Mouse (Mus musculus) right cerebral cortex, postnatal 10 days (tissue): ENCODE data around the gene Peak1.

Source experiments
- DNase-seq, 2 experiments: peaks; one replicate each; pipeline ENCODE4 v3.0.0; 2021; ENCODE audit warnings: low spot score in 2 of 2

Peak1 gene

DNA sequence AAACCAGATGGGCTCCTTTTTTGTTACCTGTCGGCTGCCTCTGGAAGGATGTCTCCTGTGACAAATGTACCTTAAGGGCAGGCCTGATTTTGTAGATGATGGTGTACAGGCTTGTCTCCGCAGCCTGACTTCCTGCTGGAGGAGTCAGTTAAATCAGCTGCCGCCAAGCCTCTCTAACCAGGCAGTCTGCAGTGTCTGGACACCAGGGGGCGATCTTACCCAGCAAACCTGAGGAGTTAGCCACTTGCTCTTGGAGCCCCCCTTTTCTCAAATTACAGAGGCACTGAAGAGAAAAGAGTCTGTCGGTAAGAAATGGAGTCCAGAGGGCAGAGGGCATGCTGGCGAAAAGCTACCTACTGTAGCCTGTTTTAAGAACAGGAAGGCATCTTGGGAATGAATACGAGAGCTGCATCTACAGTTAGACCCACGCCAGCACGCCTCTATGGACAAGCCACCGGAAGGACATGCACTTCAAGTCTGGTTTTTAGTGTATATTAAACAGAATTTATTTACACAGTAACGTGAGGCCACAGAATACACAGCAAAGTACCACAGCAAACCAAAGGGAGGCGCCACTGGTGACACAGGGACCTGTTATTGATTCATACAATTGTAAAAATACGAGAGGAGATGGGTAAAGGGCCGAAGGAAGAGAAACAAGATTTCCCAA is 217.1 kb downstream of the Peak1 start:
- peak; percentile 89 to 93 for DNase-seq

GRCm38 (mm10) chr9:56200200-56200599 is 217.7 kb downstream of the Peak1 start:
- DNase-seq: no peak

DNA sequence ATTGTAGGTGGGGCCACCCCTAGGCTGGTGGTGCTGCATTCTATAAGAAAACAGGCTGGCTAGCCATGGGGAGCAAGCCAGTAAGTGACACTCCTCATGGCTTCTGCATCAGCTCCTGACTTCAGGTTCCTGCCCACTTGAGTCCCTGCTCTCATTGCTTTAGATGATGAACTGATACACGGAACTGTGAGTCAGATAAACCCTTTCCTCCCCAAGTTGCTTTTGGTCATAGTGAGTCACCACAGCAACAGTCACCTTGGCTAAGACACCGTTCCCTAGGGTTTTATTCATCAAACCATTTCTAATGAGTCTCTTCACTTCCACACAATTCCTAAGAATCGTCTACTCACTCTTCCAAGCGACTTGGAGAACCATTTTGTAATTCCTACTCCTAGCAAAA is 220.9 kb downstream of the Peak1 start:
- no peak for DNase-seq

DNA sequence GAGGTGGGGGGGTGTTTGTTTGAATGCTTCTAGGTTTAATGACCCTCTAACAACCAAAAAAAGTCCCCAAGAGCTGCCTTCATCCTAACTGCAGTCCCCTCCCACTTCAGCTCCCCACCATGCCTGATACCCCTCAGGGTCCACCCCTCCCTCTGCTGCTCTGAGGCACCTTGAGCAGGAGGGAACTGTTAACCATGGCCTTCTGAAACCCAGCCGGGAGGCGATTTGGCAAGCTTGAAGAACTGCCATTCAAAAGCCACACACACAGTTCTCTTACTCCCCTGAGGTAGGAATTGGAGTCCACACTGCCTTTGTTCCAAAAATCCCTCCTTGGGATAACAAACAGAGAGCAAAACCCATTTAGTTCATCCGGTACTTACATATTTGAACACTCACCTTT is 222.7 kb downstream of the Peak1 start:
- no peak for DNase-seq

GRCm38 (mm10) chr9:56191498-56192455 is 226.1 kb downstream of the Peak1 start:
- no peak for DNase-seq

DNA sequence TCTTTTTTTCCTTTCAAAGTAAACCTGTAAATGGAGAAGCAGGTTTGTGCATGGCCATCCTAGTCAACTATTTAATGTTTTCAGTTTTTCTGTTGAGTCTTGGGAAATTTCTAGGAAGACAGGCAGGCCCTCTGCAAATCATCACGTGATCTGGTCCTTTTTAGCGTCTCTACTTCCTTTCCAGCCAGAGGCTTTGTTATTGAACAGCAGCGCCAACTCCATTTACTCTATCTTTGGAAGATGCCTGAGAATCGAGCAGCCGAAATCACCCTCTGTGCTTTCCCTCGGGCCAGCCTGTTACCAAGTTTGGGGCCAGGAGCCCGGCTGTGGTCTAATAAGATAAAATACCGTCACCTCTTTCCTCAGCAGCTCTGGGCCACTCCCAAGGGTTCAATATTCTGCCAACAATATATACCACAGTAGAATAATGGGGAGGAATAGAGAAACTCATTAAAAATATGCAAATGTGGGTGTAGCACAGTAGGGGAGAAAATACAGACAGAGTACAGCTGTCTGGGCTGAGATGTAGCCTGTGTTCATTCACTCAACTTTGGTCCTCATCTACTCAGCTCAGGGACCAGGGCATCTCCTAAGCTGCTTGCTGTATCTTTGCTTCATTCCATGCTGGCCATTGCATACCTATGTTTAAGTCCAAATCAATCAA is 237.6 kb downstream of the Peak1 start:
- DNase-seq: no peak

- peak in 1 of 2 experiments; percentile 48 for DNase-seq
Measured at GRCm38 (mm10) chr9:56179416-56180117, 238.3 kb downstream of the Peak1 start.

- no peak for DNase-seq
Measured at GRCm38 (mm10) chr9:56177354-56177753, 240.5 kb downstream of the Peak1 start.

DNA sequence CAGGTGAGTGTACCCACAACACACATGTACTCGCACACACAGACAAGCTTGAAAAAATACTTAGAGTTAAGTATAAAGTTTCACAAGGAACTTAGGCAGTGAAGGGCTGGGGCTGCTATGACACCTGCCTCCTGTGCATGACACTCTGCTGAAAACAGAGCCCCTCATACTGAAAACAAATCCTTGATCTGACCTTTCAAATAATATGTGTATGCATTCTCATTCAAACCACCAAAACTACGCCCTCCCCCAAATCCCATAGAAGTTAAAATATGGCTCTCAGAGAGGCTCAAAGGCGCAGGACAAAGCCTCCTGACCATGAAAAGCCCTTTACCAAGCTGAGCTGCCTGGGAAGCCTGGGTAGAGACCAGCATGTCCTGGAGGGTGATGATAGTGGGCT is 242.6 kb downstream of the Peak1 start:
- DNase-seq: no peak

- no peak for DNase-seq
Measured at GRCm38 (mm10) chr9:56167690-56168089, 250.2 kb downstream of the Peak1 start.

DNA sequence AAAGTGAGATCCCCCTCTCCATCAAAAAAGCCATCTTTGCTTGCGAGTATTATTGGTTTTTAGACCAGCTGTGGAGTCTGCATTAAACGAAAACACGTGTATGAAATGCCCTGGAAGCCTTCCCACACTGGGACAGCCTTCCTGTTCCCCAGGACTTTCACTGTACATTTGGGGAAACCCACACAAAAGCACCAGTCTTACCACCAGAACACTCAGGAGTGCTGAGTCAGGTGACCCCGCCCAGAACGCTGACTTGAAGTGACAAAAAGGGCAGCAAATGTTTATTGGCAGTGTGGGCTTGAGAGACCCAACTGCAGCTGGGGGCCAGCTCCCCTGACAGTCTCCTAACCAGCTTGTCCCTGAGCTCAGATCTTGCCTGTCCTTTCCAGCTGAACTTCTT is 251.7 kb downstream of the Peak1 start:
- no peak for DNase-seq

GRCm38 (mm10) chr9:56165377-56165776 is 252.5 kb downstream of the Peak1 start, which contains the start of gene Tspan3:
Tspan3 (minus strand) TSS chr9:56165477.
- DNase-seq: no peak

GRCm38 (mm10) chr9:56160341-56161141 is 257.3 kb downstream of the Peak1 start:
- DNase-seq: peak; percentile 97

DNA sequence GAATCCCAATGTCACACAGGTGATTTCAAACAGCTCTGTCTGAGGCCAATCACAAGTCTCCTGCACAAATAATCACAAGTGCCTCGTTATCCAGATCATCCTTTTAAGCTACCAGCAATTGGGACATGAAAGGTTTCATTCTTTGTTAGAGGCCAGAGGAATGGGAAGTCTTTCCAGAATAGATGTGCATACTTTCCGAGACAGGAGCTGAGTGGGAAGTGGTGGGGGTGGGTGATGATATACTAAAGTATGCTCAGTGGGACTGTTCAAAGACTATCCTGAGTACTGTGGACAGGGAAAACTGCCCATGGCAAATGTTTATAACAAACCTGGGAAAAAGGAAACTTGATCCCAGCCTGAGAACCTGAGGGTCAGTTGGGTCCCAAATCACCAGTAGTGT is 258.4 kb downstream of the Peak1 start:
- no peak for DNase-seq

- no peak for DNase-seq
Measured at GRCm38 (mm10) chr9:56158077-56158476, 259.8 kb downstream of the Peak1 start.

GRCm38 (mm10) chr9:56154572-56154971 is 263.3 kb downstream of the Peak1 start:
- no peak for DNase-seq

GRCm38 (mm10) chr9:56152482-56153007 is 265.3 kb downstream of the Peak1 start:
- no peak for DNase-seq

GRCm38 (mm10) chr9:56151745-56152481 is 266.0 kb downstream of the Peak1 start:
- peak in 1 of 2 experiments; percentile 57 for DNase-seq
